Mouse (Mus musculus): Measurements from ENCODE around the gene Tmem30b. TPM values are rescaled to one million over a fixed set of nuclear protein-coding genes. Genes with fewer than 3 reads are reported as not detected.

The Tmem30b gene
- polyA plus RNA-seq (2015; fragmentation: Nextera tagmentation; extraction: Ambion mirVana) = 0.19 and 0.22 TPM in 2 replicates

GRCm38 (mm10) chr12:73546086-73546711, at the start of gene Tmem30b:
Gene Tmem30b, minus strand, starts transcription at chr12:73546392.
- no peaks in the 10 kb centered on the region for H3K36me3 ChIP-seq
- H3K9me3 ChIP-seq = no peaks in the 10 kb centered on the region
- peak within 1 kb of the TSS; percentile 40 for H3K4me3 ChIP-seq
- H3K4me2 ChIP-seq (replicated peaks) = peak within 1 kb of the TSS; percentile 53
- 2% methylated on average over 39 of the region's 61 CpGs for WGBS
- peaks cover 13% of the 10 kb centered on the region for H3K4me1 ChIP-seq
- ATAC-seq (replicated peaks) = peak; percentile 67
- no peak within 1 kb of the TSS for H3K27ac ChIP-seq (replicated peaks)
- H3K9ac ChIP-seq (replicated peaks) = no peak within 1 kb of the TSS
- peaks cover 74% of the 10 kb centered on the region for H3K27me3 ChIP-seq

DNA sequence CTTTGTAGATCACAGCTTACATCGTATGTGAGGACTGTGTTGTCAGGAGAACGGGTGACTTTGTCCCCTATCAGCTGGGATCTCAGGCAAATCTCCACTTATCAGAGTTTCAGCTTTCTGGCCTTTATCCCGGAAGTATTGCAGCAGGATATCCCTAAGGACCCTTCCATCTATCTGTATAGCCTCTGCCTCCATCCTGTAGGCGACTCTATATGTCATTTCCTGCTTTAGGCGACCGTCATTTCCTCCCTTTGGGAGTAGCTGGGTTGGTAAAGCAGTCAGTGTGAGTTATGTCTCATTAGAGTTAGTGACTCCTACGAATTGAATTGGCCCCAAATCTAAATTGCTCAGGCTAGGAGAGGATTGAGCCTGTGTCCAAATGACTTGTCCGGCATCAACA, 49.0 kb upstream of the Tmem30b start:
- Histone ChIP-seq H3K4me1 (no peaks in the 10 kb centered on the region), H3K27ac (replicated peaks) (no peak overlapping the region), H3K4me2 (replicated peaks) (no peak overlapping the region), H3K9ac (replicated peaks) (no peak overlapping the region), H3K4me3 (no peak overlapping the region), H3K36me3 (no peaks in the 10 kb centered on the region), H3K9me3 (no peaks in the 10 kb centered on the region), H3K27me3 (no peaks in the 10 kb centered on the region)
- no peak for ATAC-seq (replicated peaks)
- 85% methylated on average over 8 of the region's 8 CpGs for WGBS

DNA sequence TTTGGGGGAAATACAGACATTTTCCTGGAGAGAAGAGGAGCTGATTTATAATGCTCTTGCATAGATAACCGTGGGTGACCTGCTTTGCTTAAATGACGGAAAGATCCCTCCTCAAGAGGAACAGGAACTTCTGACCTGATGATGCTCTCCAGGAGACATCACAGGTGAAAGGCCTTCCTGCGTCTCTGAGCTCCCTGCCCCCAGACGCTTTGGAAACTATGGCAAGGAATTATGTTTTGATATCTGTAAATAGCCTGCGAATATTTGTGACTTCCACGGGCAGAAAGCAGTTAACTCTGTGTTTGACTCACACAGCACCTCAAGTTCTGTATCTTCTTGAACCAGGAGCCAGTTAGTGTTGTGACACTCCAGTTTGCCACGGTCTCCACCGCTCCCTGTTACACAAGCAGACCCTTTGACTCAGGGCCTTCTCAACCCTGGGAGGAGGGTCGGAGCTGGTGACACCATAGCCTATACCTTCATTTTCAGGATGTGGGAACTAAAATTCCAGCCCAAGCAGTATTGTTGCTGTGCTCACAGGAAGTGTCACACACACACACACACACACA, 48.1 kb upstream of the Tmem30b start:
- H3K9ac ChIP-seq (replicated peaks) = no peak overlapping the region
- no peak overlapping the region for H3K4me3 ChIP-seq
- H3K27me3 ChIP-seq = no peaks in the 10 kb centered on the region
- no peaks in the 10 kb centered on the region for H3K4me1 ChIP-seq
- ATAC-seq (replicated peaks) = no peak
- no peak overlapping the region for H3K4me2 ChIP-seq (replicated peaks)
- no peaks in the 10 kb centered on the region for H3K9me3 ChIP-seq
- no peaks in the 10 kb centered on the region for H3K36me3 ChIP-seq
- H3K27ac ChIP-seq (replicated peaks) = no peak overlapping the region
- WGBS = 92% methylated on average over 9 of the region's 9 CpGs

DNA sequence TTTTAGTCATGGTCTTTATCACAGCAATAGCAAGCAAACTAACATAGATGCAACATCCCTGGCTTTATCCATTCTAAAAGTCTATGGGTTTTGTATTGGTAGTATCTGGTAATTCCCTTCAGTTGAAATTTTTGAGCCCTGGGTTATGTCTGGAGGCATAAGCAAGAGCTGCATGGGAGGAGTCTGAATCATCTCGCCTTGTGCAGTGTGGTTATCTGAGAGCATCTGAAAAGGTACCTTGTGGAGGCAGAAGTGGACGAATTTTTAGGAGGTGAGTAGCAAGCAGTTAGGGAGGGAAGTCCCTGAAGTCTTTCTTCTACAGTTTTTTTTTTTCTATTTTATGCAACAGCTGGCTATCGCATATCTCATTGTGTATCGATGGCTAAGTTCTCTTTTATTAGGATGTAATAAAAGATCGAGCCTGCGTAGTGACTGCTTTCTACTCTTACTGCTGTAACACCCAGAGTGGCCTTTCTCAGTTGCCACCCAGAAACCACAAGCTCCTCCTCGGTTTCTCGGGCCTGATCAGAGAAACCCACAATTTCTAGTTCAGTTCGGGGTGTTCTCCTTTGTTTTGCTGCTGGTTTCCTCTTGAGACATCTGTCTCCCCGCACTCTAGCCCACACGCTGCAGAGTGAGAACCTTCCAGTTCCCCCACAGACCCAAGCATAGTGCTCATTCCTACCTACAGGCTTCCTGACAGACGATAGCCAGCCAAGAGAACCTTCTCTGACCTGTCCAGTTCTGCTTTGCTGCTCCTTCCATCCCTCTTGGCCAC, 47.0 kb upstream of the Tmem30b start:
- H3K4me1 ChIP-seq = no peaks in the 10 kb centered on the region
- ATAC-seq (replicated peaks) = no peak
- no peak overlapping the region for H3K4me2 ChIP-seq (replicated peaks)
- 90% methylated on average over 12 of the region's 12 CpGs for WGBS
- no peak overlapping the region for H3K27ac ChIP-seq (replicated peaks)
- no peak overlapping the region for H3K9ac ChIP-seq (replicated peaks)
- no peaks in the 10 kb centered on the region for H3K36me3 ChIP-seq
- no peak overlapping the region for H3K4me3 ChIP-seq
- H3K9me3 ChIP-seq = no peaks in the 10 kb centered on the region
- H3K27me3 ChIP-seq = no peaks in the 10 kb centered on the region

- WGBS = 66% methylated on average over 7 of the region's 11 CpGs
- H3K4me2 ChIP-seq (replicated peaks) = no peak overlapping the region
- H3K36me3 ChIP-seq = no peaks in the 10 kb centered on the region
These were observed 45.4 kb upstream of the Tmem30b start for GRCm38 (mm10) chr12:73591625-73592024.

DNA sequence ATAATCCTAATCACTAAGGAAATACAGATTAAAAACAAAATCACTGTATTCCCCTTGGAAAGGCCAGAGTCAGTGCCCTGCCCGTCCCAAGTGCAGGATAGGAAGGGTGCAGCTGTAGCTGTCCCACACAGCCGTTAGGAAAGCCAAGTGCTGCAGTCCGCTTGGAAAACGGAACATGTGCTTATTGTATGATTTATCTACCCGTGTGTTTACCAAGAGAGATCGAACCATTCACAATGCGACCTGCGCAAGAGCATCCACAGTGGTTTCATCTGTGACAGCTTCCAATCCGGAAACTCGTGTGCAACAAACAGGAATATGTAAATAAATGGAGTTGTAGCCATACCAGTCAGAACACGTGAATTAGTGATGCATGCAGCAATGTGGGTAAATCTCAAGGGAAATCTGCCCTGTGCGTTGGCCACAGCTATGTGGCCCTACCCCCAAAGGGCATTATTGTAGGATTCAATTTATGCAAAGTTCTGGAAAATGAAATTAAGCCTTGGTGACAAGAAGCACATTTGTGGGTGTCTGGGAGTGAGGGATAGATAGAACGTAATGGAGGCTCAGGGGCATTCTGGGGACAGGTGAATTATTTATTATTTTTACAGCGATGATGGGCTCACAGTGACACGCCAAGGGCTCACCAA, 44.6 kb upstream of the Tmem30b start:
- Histone ChIP-seq H3K27ac (replicated peaks) (no peak overlapping the region), H3K4me3 (no peak overlapping the region), H3K4me2 (replicated peaks) (no peak overlapping the region), H3K4me1 (peaks cover 7% of the 10 kb centered on the region), H3K9me3 (no peaks in the 10 kb centered on the region), H3K27me3 (peaks cover 11% of the 10 kb centered on the region; the same call in 1 of the 2 replicates), H3K36me3 (no peaks in the 10 kb centered on the region), H3K9ac (replicated peaks) (no peak overlapping the region)
- 88% methylated on average over 15 of the region's 15 CpGs for WGBS
- no peak for ATAC-seq (replicated peaks)

More at GRCm38 (mm10) chr12:73591625-73592024, 45.4 kb upstream of the Tmem30b start:
- Histone ChIP-seq H3K27ac (replicated peaks) (no peak overlapping the region), H3K4me3 (no peak overlapping the region), H3K4me1 (no peaks in the 10 kb centered on the region), H3K9ac (replicated peaks) (no peak overlapping the region), H3K27me3 (0 out of 2 replicates have a peak, but pooled peaks cover 5% of the 10 kb centered on the region), H3K9me3 (no peaks in the 10 kb centered on the region)
- no peak for ATAC-seq (replicated peaks)

DNA sequence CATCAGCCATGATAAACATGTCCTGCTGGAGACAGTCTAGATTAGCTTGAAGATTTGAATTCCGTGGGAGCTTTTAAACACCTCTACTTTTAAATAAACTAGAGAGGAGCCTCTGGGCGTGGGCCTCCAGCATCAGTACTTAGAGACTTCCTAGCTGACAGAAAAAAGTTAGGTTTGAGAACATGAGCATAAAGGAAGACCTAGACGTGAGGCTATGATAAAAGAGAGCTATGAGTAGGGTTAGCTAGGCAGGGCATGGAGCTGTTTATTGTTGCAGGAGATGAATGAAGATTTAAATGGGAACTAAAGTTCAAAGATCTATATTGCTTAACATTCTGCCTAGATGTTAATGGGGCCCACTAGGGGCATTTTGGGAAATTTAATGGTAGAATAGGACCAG, 41.1 kb upstream of the Tmem30b start:
- Histone ChIP-seq H3K27ac (replicated peaks) (no peak overlapping the region), H3K36me3 (no peaks in the 10 kb centered on the region), H3K9me3 (no peaks in the 10 kb centered on the region), H3K9ac (replicated peaks) (no peak overlapping the region), H3K4me1 (peaks cover 19% of the 10 kb centered on the region), H3K4me2 (replicated peaks) (no peak overlapping the region), H3K27me3 (peaks cover 22% of the 10 kb centered on the region; the same call in 1 of the 2 replicates), H3K4me3 (no peak overlapping the region)
- 69% methylated on average over 3 of the region's 3 CpGs for WGBS
- no peak for ATAC-seq (replicated peaks)

DNA sequence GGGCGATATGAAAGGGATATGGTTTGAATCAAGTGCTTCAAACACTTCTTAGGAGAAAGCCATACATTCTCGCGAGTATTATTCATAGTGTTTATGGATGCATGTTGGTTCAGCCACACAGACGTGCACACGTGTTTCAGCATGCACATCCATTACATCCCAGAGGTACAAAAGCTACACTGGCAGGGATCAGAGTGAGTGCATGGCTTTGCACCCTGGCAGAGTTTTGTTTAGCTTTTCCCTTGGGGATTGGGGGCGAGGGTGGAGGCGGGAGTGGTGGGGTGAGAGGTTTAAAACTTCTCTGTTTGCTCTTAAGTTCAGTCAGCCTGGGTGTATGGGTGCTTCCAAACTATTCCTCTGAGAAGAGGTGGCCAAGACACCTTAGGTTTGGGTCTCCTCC, 39.7 kb upstream of the Tmem30b start:
- peak overlapping the region; percentile 83 for H3K4me2 ChIP-seq (replicated peaks)
- peak overlapping the region; percentile 60 for H3K9ac ChIP-seq (replicated peaks)
- under 1% methylated on average over 7 of the region's 7 CpGs for WGBS
- H3K4me1 ChIP-seq = peaks cover 19% of the 10 kb centered on the region
- no peak overlapping the region for H3K27ac ChIP-seq (replicated peaks)
- no peaks in the 10 kb centered on the region for H3K36me3 ChIP-seq
- H3K27me3 ChIP-seq = peaks cover 22% of the 10 kb centered on the region; the same call in 1 of the 2 replicates
- no peaks in the 10 kb centered on the region for H3K9me3 ChIP-seq
- no peak for ATAC-seq (replicated peaks)
- peak overlapping the region; percentile 62 for H3K4me3 ChIP-seq

DNA sequence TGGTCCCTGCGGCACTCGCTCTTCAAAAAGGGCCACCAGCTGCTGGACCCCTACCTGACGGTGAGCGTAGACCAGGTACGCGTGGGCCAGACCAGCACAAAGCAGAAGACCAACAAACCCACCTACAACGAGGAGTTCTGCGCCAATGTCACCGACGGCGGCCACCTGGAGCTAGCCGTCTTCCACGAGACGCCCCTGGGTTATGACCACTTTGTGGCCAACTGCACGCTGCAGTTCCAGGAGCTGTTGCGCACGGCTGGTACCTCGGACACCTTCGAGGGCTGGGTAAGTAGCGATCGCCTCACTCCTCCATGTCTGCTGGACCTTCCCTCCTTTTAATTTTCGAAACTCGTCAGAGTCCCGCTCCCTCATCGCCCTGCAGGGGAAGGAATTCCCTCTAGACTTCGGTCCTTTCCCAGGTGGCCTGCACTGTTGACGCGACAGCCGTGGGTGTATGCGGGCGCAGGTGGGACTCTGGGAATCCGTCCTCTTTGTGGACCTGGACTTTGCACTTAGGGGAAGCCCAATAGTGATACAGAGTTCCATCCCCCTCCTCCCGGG, 39.1 kb upstream of the Tmem30b start:
- Histone ChIP-seq H3K4me1 (peaks cover 19% of the 10 kb centered on the region), H3K9ac (replicated peaks) (peak overlapping the region; percentile 60), H3K4me3 (peak overlapping the region; percentile 62), H3K9me3 (no peaks in the 10 kb centered on the region), H3K27me3 (peaks cover 22% of the 10 kb centered on the region; the same call in 1 of the 2 replicates), H3K4me2 (replicated peaks) (peak overlapping the region; percentile 83), H3K27ac (replicated peaks) (no peak overlapping the region), H3K36me3 (no peaks in the 10 kb centered on the region)
- ATAC-seq (replicated peaks) = 0 out of 2 replicates have a peak, but pooled peaks have one; percentile 15
- WGBS = under 1% methylated on average over 33 of the region's 33 CpGs

- H3K27me3 ChIP-seq = peaks cover 22% of the 10 kb centered on the region; the same call in 1 of the 2 replicates
- peak within 1 kb of the TSS; percentile 60 for H3K9ac ChIP-seq (replicated peaks)
- H3K4me3 ChIP-seq = peak within 1 kb of the TSS; percentile 62
- ATAC-seq (replicated peaks) = peak; percentile 92
- H3K4me2 ChIP-seq (replicated peaks) = peak within 1 kb of the TSS; percentile 83
- peak within 1 kb of the TSS; percentile 50 for H3K27ac ChIP-seq (replicated peaks)
- WGBS = under 1% methylated on average over 59 of the region's 61 CpGs
- no peaks in the 10 kb centered on the region for H3K9me3 ChIP-seq
- H3K36me3 ChIP-seq = no peaks in the 10 kb centered on the region
- peaks cover 19% of the 10 kb centered on the region for H3K4me1 ChIP-seq
These were observed 38.5 kb upstream of the Tmem30b start, which contains the start of gene Prkch for GRCm38 (mm10) chr12:73584610-73585240. Gene Prkch, plus strand, starts transcription at chr12:73584796.
